Mouse (Mus musculus): ENCODE measurements around the gene 1700061G19Rik.

DNA sequence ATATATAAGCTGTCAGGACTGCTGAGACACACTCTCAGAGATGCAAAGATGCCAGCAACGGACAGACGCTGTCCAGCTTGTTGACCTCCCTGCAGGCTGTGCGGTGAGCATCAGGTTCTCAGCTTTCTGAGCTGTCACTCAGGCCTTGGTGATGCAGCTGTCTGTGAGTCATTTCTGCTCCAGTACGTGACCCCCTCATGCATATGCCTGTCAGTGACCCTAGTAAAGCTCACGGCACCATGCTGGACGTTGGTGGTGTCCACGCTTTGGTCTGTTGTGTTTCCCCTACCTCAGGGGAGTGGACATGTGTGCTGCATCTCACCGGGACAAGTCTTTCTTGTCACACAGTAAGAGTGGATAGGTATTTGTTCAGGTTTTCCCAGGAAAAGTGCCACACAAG, 3.5 kb upstream of the 1700061G19Rik start:
- no peak for TF ChIP-seq ZC3H11A (IDR thresholded peaks at IDR 0.05; ENCODE audit: borderline replicate concordance, low read depth, low read length)
- no peak for TF ChIP-seq CHD2 (IDR thresholded peaks at IDR 0.05; ENCODE audit: low read depth, low read length)
- no peak for TF ChIP-seq HCFC1 (IDR thresholded peaks at IDR 0.05; ENCODE audit: borderline replicate concordance, insufficient read depth, low read length)
- no peak for TF ChIP-seq ZNF384 (IDR thresholded peaks at IDR 0.05; ENCODE audit: low read depth, low read length)
